19 mouse cellular contexts compared by ENCODE assay signal in genomic region chr11:119806539-119806938, GRCm38 (mm10).
DNase-seq lines count a peak whose midpoint lies in the region; ATAC-seq and TF ChIP-seq lines count a peak whose summit lies in the region.
"Had no signal": no experiment of that assay in that cellular context is flagged by ENCODE, and none has a peak within 500 bp of the region (broad histone marks: within the 10 kb centered on the region; RNA-seq: fewer than 3 reads in every experiment).

No protein-coding gene starts in this region.

- H3ac ChIP-seq in myocyte (ENCODE audit: control insufficient read depth, insufficient read length), result no peak overlapping the region

- H3K79me2 ChIP-seq in myocyte (ENCODE audit: control insufficient read depth, insufficient read depth), result no peaks in the 10 kb centered on the region

- H3K4me3 ChIP-seq in lung, postnatal 0 days (ENCODE audit: low read depth, low read length), result no peak overlapping the region
- H3K4me3 ChIP-seq in embryonic facial prominence, embryonic 10.5 days, result no peak overlapping the region
- H3K4me3 ChIP-seq in myocyte, result no peak overlapping the region
- H3K4me3 ChIP-seq in limb, embryonic 10.5 days, result no peak overlapping the region
- H3K4me3 ChIP-seq: erythroblast, embryonic 14.5 days; heart, embryonic 15.5 days; kidney, embryonic 15.5 days had no signal

- no peak for TF ChIP-seq CTCF in lung, postnatal 0 days (IDR thresholded peaks at IDR 0.05)

- peaks cover 4% of the 10 kb centered on the region; the same call in 1 of the 2 replicates for H3K4me1 ChIP-seq in lung, postnatal 0 days (ENCODE audit: insufficient read depth, low read depth, low read length)
- peaks cover 39% of the 10 kb centered on the region for H3K4me1 ChIP-seq in embryonic facial prominence, embryonic 10.5 days
- peaks cover 49% of the 10 kb centered on the region for H3K4me1 ChIP-seq in limb, embryonic 10.5 days
- H3K4me1 ChIP-seq: kidney, embryonic 15.5 days had no signal

- H3K36me3 ChIP-seq in lung, postnatal 0 days (ENCODE audit: insufficient read depth, low read length), result no peaks in the 10 kb centered on the region; the same call in 1 of the 2 replicates
- H3K36me3 ChIP-seq in embryonic facial prominence, embryonic 10.5 days (replicated peaks), result peaks cover 74% of the 10 kb centered on the region
- H3K36me3 ChIP-seq in myocyte (ENCODE audit: control insufficient read depth, insufficient read depth), result peaks cover 4% of the 10 kb centered on the region
- peaks cover 61% of the 10 kb centered on the region for H3K36me3 ChIP-seq in limb, embryonic 10.5 days
- H3K36me3 ChIP-seq: heart, embryonic 15.5 days had no signal

- no peaks in the 10 kb centered on the region for H3K9me3 ChIP-seq in lung, postnatal 0 days (ENCODE audit: low read length)
- H3K9me3 ChIP-seq in embryonic facial prominence, embryonic 10.5 days, result no peaks in the 10 kb centered on the region
- no peaks in the 10 kb centered on the region for H3K9me3 ChIP-seq in limb, embryonic 10.5 days (replicated peaks)
- H3K9me3 ChIP-seq: heart, embryonic 15.5 days; kidney, embryonic 15.5 days had no signal

- TF ChIP-seq EP300 in lung, postnatal 0 days (IDR thresholded peaks at IDR 0.05), result no peak

- no peak overlapping the region for H3K4me2 ChIP-seq in lung, postnatal 0 days (replicated peaks; ENCODE audit: low read depth, low read length)
- peak overlapping the region; percentile 39 for H3K4me2 ChIP-seq in myocyte (ENCODE audit: low read depth)
- H3K4me2 ChIP-seq: heart, embryonic 15.5 days; kidney, embryonic 15.5 days; liver, embryonic 11.5 days had no signal

- TF ChIP-seq POLR2A in myocyte (IDR thresholded peaks at IDR 0.05; ENCODE audit: insufficient read length, low read depth), result no peak

- peak; percentile 40 for DNase-seq in CD4-positive, CD25-positive, alpha-beta regulatory T cell, adult 2 months (ENCODE audit: low read depth, low spot score)
- no peak for DNase-seq in lung, postnatal 0 days (ENCODE audit: low spot score)
- no peak for DNase-seq in lung, postnatal 14 days
- DNase-seq in embryonic facial prominence, embryonic 10.5 days (ENCODE audit: low spot score), result no peak
- DNase-seq in layer of hippocampus, adult 11-12 months (ENCODE audit: low spot score), result no peak
- no peak for DNase-seq in limb, embryonic 10.5 days (ENCODE audit: low spot score)
- DNase-seq: cerebellum, adult 8-10 months; gastrocnemius, postnatal 36 days; heart, postnatal 4 days; lung, adult 18-20 months; lung, postnatal 36 days had no signal

- ATAC-seq in CD4-positive, CD25-positive, alpha-beta regulatory T cell, adult 4 months, result no peak
- ATAC-seq in lung, postnatal 0 days, result no peak
- ATAC-seq: forebrain, embryonic 14.5 days; intestine, postnatal 0 days had no signal

- no peaks in the 10 kb centered on the region for H3K27me3 ChIP-seq in lung, postnatal 0 days (replicated peaks; ENCODE audit: insufficient read depth, low read length)
- no peaks in the 10 kb centered on the region for H3K27me3 ChIP-seq in embryonic facial prominence, embryonic 10.5 days (replicated peaks; ENCODE audit: low read depth, poor library complexity, severe bottlenecking)
- H3K27me3 ChIP-seq in myocyte (ENCODE audit: control insufficient read depth, insufficient read depth, insufficient read length), result no peaks in the 10 kb centered on the region
- H3K27me3 ChIP-seq in limb, embryonic 10.5 days (ENCODE audit: low read depth, poor library complexity, severe bottlenecking), result no peaks in the 10 kb centered on the region
- H3K27me3 ChIP-seq: heart, embryonic 15.5 days; kidney, embryonic 15.5 days had no signal

- 0 out of 2 replicates have a peak overlapping the region, but pooled peaks have one; percentile 63 for H3K27ac ChIP-seq in lung, postnatal 0 days (ENCODE audit: low read length)
- H3K27ac ChIP-seq in embryonic facial prominence, embryonic 10.5 days (replicated peaks), result peak overlapping the region; percentile 37; the same call in 1 of the 2 replicates
- H3K27ac ChIP-seq in limb, embryonic 10.5 days, result no peak overlapping the region
- H3K27ac ChIP-seq: heart, embryonic 15.5 days; kidney, embryonic 15.5 days had no signal

- no peak overlapping the region for H3K9ac ChIP-seq in lung, postnatal 0 days (replicated peaks; ENCODE audit: low read depth)
- H3K9ac ChIP-seq: heart, embryonic 15.5 days; kidney, embryonic 15.5 days had no signal

- 83% methylated on average over 8 of the region's 8 CpGs for WGBS in lung, postnatal 0 days
- WGBS in embryonic facial prominence, embryonic 10.5 days, result 91% methylated on average over 8 of the region's 8 CpGs
- 93% methylated on average over 8 of the region's 8 CpGs for WGBS in limb, embryonic 10.5 days

TF ChIP-seq in myocyte, 11 proteins besides CTCF, POLR2A, EP300 and RAD21:
- TF ChIP-seq TCF3 (IDR thresholded peaks at IDR 0.05; ENCODE audit: insufficient read length, low read depth) (no peak), E2F4 (IDR thresholded peaks at IDR 0.05; ENCODE audit: insufficient read depth) (no peak), MYOG (IDR thresholded peaks at IDR 0.05; ENCODE audit: control insufficient read depth in 1 of 3, insufficient read depth in 1 of 3, insufficient read length in 2 of 3, low read depth in 2 of 3) (no peak)
